Mouse (Mus musculus) ovary, postnatal 36 days (tissue): ENCODE data around the gene Itgb7.

Experiments used
- DNase-seq: peaks from one replicate; pipeline ENCODE4 v3.0.0; 2022; ENCODE audit warnings: low spot score, mixed read lengths

Gene Itgb7

GRCm38 (mm10) chr15:102231748-102232147 lies at the start of gene Itgb7:
Gene Itgb7, minus strand, starts transcription at chr15:102231944.
- no peak for DNase-seq

- DNase-seq: no peak
Measured at GRCm38 (mm10) chr15:102280623-102281022, 48.9 kb upstream of the Itgb7 start.

GRCm38 (mm10) chr15:102279783-102280520 lies 48.2 kb upstream of the Itgb7 start:
- DNase-seq: no peak

- peak; percentile 90 for DNase-seq
Measured at GRCm38 (mm10) chr15:102279092-102279782, 47.5 kb upstream of the Itgb7 start, which contains the start of gene Mfsd5. Gene Mfsd5, plus strand, starts transcription at chr15:102279454.

GRCm38 (mm10) chr15:102278726-102279091 lies 47.0 kb upstream of the Itgb7 start:
- no peak for DNase-seq

- DNase-seq: no peak
Measured at GRCm38 (mm10) chr15:102273982-102274716, 42.4 kb upstream of the Itgb7 start.

- DNase-seq: no peak
Measured at GRCm38 (mm10) chr15:102271441-102271840, 39.7 kb upstream of the Itgb7 start.

- DNase-seq: no peak
Measured at GRCm38 (mm10) chr15:102270274-102270960, 38.7 kb upstream of the Itgb7 start, which contains the start of gene Gm9918. Gene Gm9918, plus strand, starts transcription at chr15:102270563.

- no peak for DNase-seq
Measured at GRCm38 (mm10) chr15:102265548-102265947, 33.8 kb upstream of the Itgb7 start.

- DNase-seq: no peak
Measured at GRCm38 (mm10) chr15:102263037-102263436, 31.3 kb upstream of the Itgb7 start.

- no peak for DNase-seq
Measured at GRCm38 (mm10) chr15:102262582-102262981, 30.8 kb upstream of the Itgb7 start.

GRCm38 (mm10) chr15:102258581-102259253 lies 27.0 kb upstream of the Itgb7 start:
- DNase-seq: no peak

GRCm38 (mm10) chr15:102258076-102258470 lies 26.3 kb upstream of the Itgb7 start:
- DNase-seq: no peak

- peak; percentile 62 for DNase-seq
Measured at GRCm38 (mm10) chr15:102257202-102258075, 25.7 kb upstream of the Itgb7 start, which contains the start of gene Rarg. Gene Rarg, minus strand, starts transcription at chr15:102257517.

GRCm38 (mm10) chr15:102256431-102257201 lies 24.9 kb upstream of the Itgb7 start:
- no peak for DNase-seq

- DNase-seq: no peak
Measured at GRCm38 (mm10) chr15:102255547-102256255, 24.0 kb upstream of the Itgb7 start.

- no peak for DNase-seq
Measured at GRCm38 (mm10) chr15:102250521-102250920, 18.8 kb upstream of the Itgb7 start.

GRCm38 (mm10) chr15:102249967-102250366 lies 18.2 kb upstream of the Itgb7 start:
- no peak for DNase-seq

GRCm38 (mm10) chr15:102249251-102249691 lies 17.5 kb upstream of the Itgb7 start:
- DNase-seq: no peak
